In the genomic region with DNA sequence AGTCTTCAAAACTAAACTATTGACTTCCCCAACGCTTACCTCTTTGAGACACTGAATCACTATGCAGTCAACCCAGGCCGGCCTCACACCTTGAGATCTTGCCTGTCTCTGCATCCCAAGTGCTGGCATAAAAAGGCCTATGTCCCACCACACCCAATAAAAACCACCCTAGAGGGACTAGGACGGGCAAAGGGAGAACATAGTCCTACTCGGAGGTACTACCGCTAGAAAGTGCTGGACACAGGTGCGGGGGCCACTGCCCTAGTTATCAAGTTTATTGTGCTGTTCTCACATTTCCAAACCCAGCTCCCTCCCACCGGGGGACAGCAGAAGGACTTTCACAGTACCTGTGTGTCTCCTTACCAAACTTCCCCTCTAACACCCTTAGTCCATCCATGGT, we compare ENCODE assay signal across 23 mouse cellular contexts. TPM values are rescaled to one million over a fixed set of nuclear protein-coding genes. Genes with fewer than 3 reads are reported as not detected.
DNase-seq lines count a peak whose midpoint lies in the region; ATAC-seq and TF ChIP-seq lines count a peak whose summit lies in the region.
"Had no signal": no experiment of that assay in that cellular context is flagged by ENCODE, and none has a peak within 500 bp of the region (broad histone marks: within the 10 kb centered on the region; RNA-seq: fewer than 3 reads in every experiment).

No protein-coding gene starts in this region.

- H3K9ac ChIP-seq in heart, embryonic 13.5 days: peak overlapping the region; percentile 29; the same call in 1 of the 2 replicates
- H3K9ac ChIP-seq in liver, embryonic 12.5 days: no peak overlapping the region
- H3K9ac ChIP-seq in liver, embryonic 11.5 days (ENCODE audit: low read depth, low read length): no peak overlapping the region
- H3K9ac ChIP-seq: lung, embryonic 15.5 days; midbrain, embryonic 12.5 days had no signal

- no peak for TF ChIP-seq CTCF in E14TG2a.4 (conservative IDR thresholded peaks at IDR 0.05; ENCODE audit: low read length)

- no peak overlapping the region for H3K4me3 ChIP-seq in heart, embryonic 13.5 days
- H3K4me3 ChIP-seq in liver, embryonic 12.5 days: no peak overlapping the region
- H3K4me3 ChIP-seq in liver, embryonic 11.5 days (ENCODE audit: low read depth, low read length): no peak overlapping the region
- peak overlapping the region; percentile 21 for H3K4me3 ChIP-seq in E14TG2a.4 (replicated peaks; ENCODE audit: low read length)
- H3K4me3 ChIP-seq: heart, embryonic 10.5 days; lung, embryonic 15.5 days; midbrain, embryonic 12.5 days had no signal

- 92% methylated on average over 7 of the region's 7 CpGs for WGBS in heart, embryonic 13.5 days
- WGBS in liver, embryonic 12.5 days (ENCODE audit: insufficient replicate concordance): 83% methylated on average over 7 of the region's 7 CpGs
- WGBS in liver, embryonic 11.5 days: 86% methylated on average over 7 of the region's 7 CpGs

- no peak overlapping the region for H3K4me2 ChIP-seq in heart, embryonic 13.5 days
- no peak overlapping the region for H3K4me2 ChIP-seq in liver, embryonic 12.5 days
- no peak overlapping the region; the same call in 1 of the 2 replicates for H3K4me2 ChIP-seq in liver, embryonic 11.5 days
- H3K4me2 ChIP-seq: lung, embryonic 15.5 days had no signal

- H3K27me3 ChIP-seq in heart, embryonic 13.5 days (replicated peaks): no peaks in the 10 kb centered on the region
- H3K27me3 ChIP-seq in liver, embryonic 12.5 days (replicated peaks): no peaks in the 10 kb centered on the region
- no peaks in the 10 kb centered on the region for H3K27me3 ChIP-seq in liver, embryonic 11.5 days (replicated peaks; ENCODE audit: control insufficient read depth, insufficient read depth, low read length)
- H3K27me3 ChIP-seq in E14TG2a.4 (ENCODE audit: insufficient read depth, low read length): no peaks in the 10 kb centered on the region
- H3K27me3 ChIP-seq: lung, embryonic 15.5 days; midbrain, embryonic 12.5 days; Patski had no signal

- H3K36me3 ChIP-seq in heart, embryonic 13.5 days: peaks cover 51% of the 10 kb centered on the region
- peaks cover 52% of the 10 kb centered on the region for H3K36me3 ChIP-seq in liver, embryonic 12.5 days
- peaks cover 29% of the 10 kb centered on the region for H3K36me3 ChIP-seq in liver, embryonic 11.5 days (ENCODE audit: control insufficient read depth, insufficient read depth, low read length)
- H3K36me3 ChIP-seq in E14TG2a.4 (ENCODE audit: insufficient read depth, low read length): peaks cover 58% of the 10 kb centered on the region

- H3K9me3 ChIP-seq in heart, embryonic 13.5 days: no peaks in the 10 kb centered on the region
- H3K9me3 ChIP-seq in liver, embryonic 12.5 days (replicated peaks): no peaks in the 10 kb centered on the region
- H3K9me3 ChIP-seq in liver, embryonic 11.5 days (ENCODE audit: control insufficient read depth, low read length): no peaks in the 10 kb centered on the region
- H3K9me3 ChIP-seq in E14TG2a.4 (ENCODE audit: low read length): no peaks in the 10 kb centered on the region
- H3K9me3 ChIP-seq: heart, embryonic 10.5 days; lung, embryonic 15.5 days; midbrain, embryonic 12.5 days had no signal

- ATAC-seq in heart, embryonic 13.5 days (ENCODE audit: extremely low read depth, insufficient number of reproducible peaks, low FRiP score, low TSS enrichment): no peak
- ATAC-seq in liver, embryonic 12.5 days: no peak
- no peak for ATAC-seq in liver, embryonic 11.5 days (replicated peaks; ENCODE audit: low FRiP score)
- ATAC-seq: intestine, postnatal 0 days; Patski had no signal

- H3K27ac ChIP-seq in heart, embryonic 13.5 days (replicated peaks): no peak overlapping the region
- 0 out of 2 replicates have a peak overlapping the region, but pooled peaks have one; percentile 18 for H3K27ac ChIP-seq in liver, embryonic 12.5 days
- no peak overlapping the region for H3K27ac ChIP-seq in liver, embryonic 11.5 days (ENCODE audit: low read depth, low read length)
- H3K27ac ChIP-seq: heart, embryonic 10.5 days; kidney, postnatal 0 days; lung, embryonic 15.5 days; midbrain, embryonic 12.5 days had no signal

- peak; percentile 43 for DNase-seq in cerebellum, adult 9-11 months
- DNase-seq in cerebellum, adult 8-10 months: no peak
- no peak for DNase-seq in heart, postnatal 4 days
- no peak for DNase-seq in liver, embryonic 11.5 days (ENCODE audit: low spot score)
- no peak for DNase-seq in adrenal gland, adult 8-10 months
- DNase-seq: adrenal gland, postnatal 14 days; cerebellum, adult 11 months; gastrocnemius, postnatal 14 days; kidney, postnatal 4 days; right cerebral cortex, adult 18-20 months; spleen, adult 18-20 months; thymus, adult 2 months; thymus, postnatal 36 days had no signal

- peaks cover 50% of the 10 kb centered on the region for H3K4me1 ChIP-seq in heart, embryonic 13.5 days
- peaks cover 79% of the 10 kb centered on the region for H3K4me1 ChIP-seq in liver, embryonic 12.5 days
- H3K4me1 ChIP-seq in liver, embryonic 11.5 days (replicated peaks; ENCODE audit: control insufficient read depth, insufficient read depth, low read length): peaks cover 33% of the 10 kb centered on the region
- peaks cover 76% of the 10 kb centered on the region for H3K4me1 ChIP-seq in E14TG2a.4 (replicated peaks; ENCODE audit: low read depth, low read length)

RNA-seq across cellular contexts. Expression of a gene that starts 3.0 kb away (rescaled TPM):
- polyA plus RNA-seq in heart, embryonic 13.5 days (2015; fragmentation: Nextera tagmentation; extraction: Ambion mirVana): 18.3 and 22.3 TPM in 2 replicates
- 10 to 100 TPM; 16.5 to 17.1 TPM for total RNA-seq in heart, postnatal 4 days (2021)
- 38.6 and 39.2 TPM in 2 replicates for polyA plus RNA-seq in liver, embryonic 12.5 days (2016; fragmentation: Nextera tagmentation; extraction: Ambion mirVana)
- polyA plus RNA-seq in liver, embryonic 11.5 days (2014; fragmentation: Nextera tagmentation; extraction: Ambion mirVana): 49.4 and 55.0 TPM in 2 replicates
- 10 to 100 TPM; 21.2 to 35.5 (median 27.0) TPM for total RNA-seq in adrenal gland, adult 8-10 months (2022)

RNA-seq across cellular contexts. Expression of a gene that starts 5.8 kb away (rescaled TPM):
- 6.2 and 8.5 TPM in 2 replicates for polyA plus RNA-seq in heart, embryonic 13.5 days (2015; fragmentation: Nextera tagmentation; extraction: Ambion mirVana)
- total RNA-seq in heart, postnatal 4 days (2021): 10 to 100 TPM; 29.0 to 40.3 TPM
- polyA plus RNA-seq in liver, embryonic 12.5 days (2016; fragmentation: Nextera tagmentation; extraction: Ambion mirVana): 9.0 and 9.2 TPM in 2 replicates
- polyA plus RNA-seq in liver, embryonic 11.5 days (2014; fragmentation: Nextera tagmentation; extraction: Ambion mirVana): 9.3 and 11.1 TPM in 2 replicates
- 10 to 100 TPM; 53.8 to 66.8 (median 56.1) TPM for total RNA-seq in adrenal gland, adult 8-10 months (2022)

RNA-seq across cellular contexts. Expression of a gene that starts 5.9 kb away (rescaled TPM):
- polyA plus RNA-seq in heart, embryonic 13.5 days (2015; fragmentation: Nextera tagmentation; extraction: Ambion mirVana): 7.6 and 7.7 TPM in 2 replicates
- total RNA-seq in heart, postnatal 4 days (2021): 1 to 10 TPM; 2.4 to 3.2 TPM
- polyA plus RNA-seq in liver, embryonic 12.5 days (2016; fragmentation: Nextera tagmentation; extraction: Ambion mirVana): 6.9 and 7.5 TPM in 2 replicates
- polyA plus RNA-seq in liver, embryonic 11.5 days (2014; fragmentation: Nextera tagmentation; extraction: Ambion mirVana): 10.2 and 13.1 TPM in 2 replicates
- 1 to 10 TPM; 1.4 to 4.4 (median 2.8) TPM for total RNA-seq in adrenal gland, adult 8-10 months (2022)

RNA-seq across cellular contexts. Expression of a gene that starts 36.1 kb away (rescaled TPM):
- 128 and 131 TPM in 2 replicates for polyA plus RNA-seq in heart, embryonic 13.5 days (2015; fragmentation: Nextera tagmentation; extraction: Ambion mirVana)
- total RNA-seq in heart, postnatal 4 days (2021): 100 to 1,000 TPM; 230 to 231 TPM
- polyA plus RNA-seq in liver, embryonic 12.5 days (2016; fragmentation: Nextera tagmentation; extraction: Ambion mirVana): 96.0 and 99.2 TPM in 2 replicates
- polyA plus RNA-seq in liver, embryonic 11.5 days (2014; fragmentation: Nextera tagmentation; extraction: Ambion mirVana): 129 and 134 TPM in 2 replicates
- total RNA-seq in adrenal gland, adult 8-10 months (2022): 100 to 1,000 TPM in 2 of 4 experiments, 10 to 100 TPM in 2; 73.9 to 110 (median 94.0) TPM

RNA-seq across cellular contexts. Expression of a gene that starts 40.3 kb away (rescaled TPM):
- 1.3 and 1.5 TPM in 2 replicates for polyA plus RNA-seq in heart, embryonic 13.5 days (2015; fragmentation: Nextera tagmentation; extraction: Ambion mirVana)
- 1 to 10 TPM; 3.1 to 3.3 TPM for total RNA-seq in heart, postnatal 4 days (2021)
- polyA plus RNA-seq in liver, embryonic 12.5 days (2016; fragmentation: Nextera tagmentation; extraction: Ambion mirVana): 0.33 and 0.38 TPM in 2 replicates
- polyA plus RNA-seq in liver, embryonic 11.5 days (2014; fragmentation: Nextera tagmentation; extraction: Ambion mirVana): 0.39 and 0.43 TPM in 2 replicates
- 10 to 100 TPM in 1 of 4 experiments, 1 to 10 TPM in 3; 4.4 to 10.2 (median 7.1) TPM for total RNA-seq in adrenal gland, adult 8-10 months (2022)
- total RNA-seq: granulocyte monocyte progenitor cell, adult 5-6 weeks had no signal
